Mouse (Mus musculus) hindbrain, postnatal 0 days (tissue): ENCODE data around the gene Acsm2. TPM values are rescaled to one million over a fixed set of nuclear protein-coding genes. Genes with fewer than 3 reads are reported as not detected.
A peak's percentile ranks its signal among the peaks of the same experiment; 100 is the strongest.

Experiments
- ATAC-seq: fragments of 200-750 bp; cut with Nextera tagmentation; 2 replicates; pipeline ENCODE4 v1.8.0; 2017; ENCODE audit warnings: mild to moderate bottlenecking, moderate TSS enrichment, moderate library complexity
- DNase-seq: peaks from one replicate; pipeline ENCODE4 v3.0.0-alpha.2; 2015; ENCODE audit warnings: low spot score
- H3K27ac ChIP-seq: fragments of 300-500 bp; sonication (generic); 2 replicates; pipeline ENCODE4 v1.5.1; 2014; ENCODE audit warnings: mild to moderate bottlenecking
- H3K27me3 ChIP-seq: fragments of 300-500 bp; sonication (generic); 2 replicates; pipeline ENCODE4 v1.6.1; 2014; ENCODE audit warnings: low read length, mixed read lengths; ENCODE audit not compliant: insufficient read depth
- H3K36me3 ChIP-seq: fragments of 300-500 bp; sonication (generic); 2 replicates; pipeline ENCODE4 v1.6.1; 2014; ENCODE audit warnings: low read length, mixed read lengths; ENCODE audit not compliant: insufficient read depth
- H3K4me1 ChIP-seq: fragments of 300-500 bp; sonication (generic); 2 replicates; pipeline ENCODE4 v1.6.1; 2014; ENCODE audit warnings: antibody characterized with exemption, low read length, mixed read lengths; ENCODE audit not compliant: insufficient read depth
- H3K4me2 ChIP-seq: fragments of 300-500 bp; sonication (generic); 2 replicates; pipeline ENCODE4 v1.6.1; 2014; ENCODE audit warnings: low read depth, mild to moderate bottlenecking, low read length, moderate library complexity, mixed read lengths
- H3K4me3 ChIP-seq: fragments of 300-500 bp; sonication (generic); 2 replicates; pipeline ENCODE4 v1.5.1; 2014; ENCODE audit warnings: low read length
- H3K9ac ChIP-seq: fragments of 300-500 bp; sonication (generic); replicated peaks from 2 replicates; pipeline ENCODE4 v1.6.1; 2014; ENCODE audit warnings: mild to moderate bottlenecking, low read length, moderate library complexity, mixed read lengths
- H3K9me3 ChIP-seq: fragments of 300-500 bp; sonication (generic); 2 replicates; pipeline ENCODE4 v1.6.1; 2016; ENCODE audit warnings: low read length, mixed read lengths
- CTCF ChIP-seq: IDR thresholded peaks from 2 replicates; pipeline ENCODE4 v1.5.1; 2016; ENCODE audit warnings: antibody characterized with exemption, control low read depth, low read depth
- WGBS: fragments of 180-500 bp; shearing (Covaris S2); extraction: QIAGEN DNeasy Blood & Tissue Kit; methylation state at CpG from one replicate; pipeline ENCODE4 v1.1.7; 2014; 5-methylcytosine and 5-hydroxymethylcytosine counted together
- polyA plus RNA-seq: library from polyadenylated mRNA; unstranded; fragments of >200 nt; fragmentation: Nextera tagmentation; extraction: Ambion mirVana; gene quantifications from 2 replicates; pipeline ENCODE4 v1.2.1, GENCODE M21; 2015
- total RNA-seq: library from RNA; depleted of rRNA; stranded (reverse); fragments of >200 nt; gene quantifications from 2 replicates; pipeline ENCODE4 v1.2.3, GENCODE M21; 2014; rRNA removed

The Acsm2 gene
- total RNA-seq, result 0.05 TPM in 1 of 2 replicates, not detected in the other
- 0.09 TPM in 1 of 2 replicates, not detected in the other for polyA plus RNA-seq

DNA sequence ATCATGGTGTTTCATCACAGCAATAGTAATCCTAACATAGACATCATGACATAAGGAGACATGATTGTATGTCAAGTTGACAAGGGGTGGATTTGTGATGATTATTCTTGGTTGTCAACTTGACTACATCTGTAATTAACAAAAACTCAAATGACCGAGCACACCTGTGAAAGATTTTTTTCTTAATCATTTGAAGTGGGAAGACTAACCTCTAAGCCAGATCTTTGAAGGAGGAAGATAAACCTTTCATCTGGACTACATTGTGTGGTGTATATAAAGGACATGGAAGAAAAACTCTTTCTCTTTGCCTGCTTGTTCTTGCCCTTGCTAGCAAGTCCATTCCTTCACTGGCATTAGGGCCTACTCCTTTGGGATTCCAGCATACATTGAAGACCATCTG, at the start of gene Acsm2:
Gene Acsm2 (plus strand): TSS at position 301 of the 400 bp plus-strand sequence.
- TF ChIP-seq CTCF, result no peak
- H3K36me3 ChIP-seq, result no peaks in the 10 kb centered on the region
- no peaks in the 10 kb centered on the region for H3K9me3 ChIP-seq
- no peaks in the 10 kb centered on the region for H3K27me3 ChIP-seq
- H3K9ac ChIP-seq, result no peak within 1 kb of the TSS
- WGBS, result 89% methylated on average over 1 of the region's 1 CpGs
- H3K4me1 ChIP-seq, result no peaks in the 10 kb centered on the region
- H3K4me3 ChIP-seq, result no peak within 1 kb of the TSS
- no peak for DNase-seq
- H3K27ac ChIP-seq, result no peak within 1 kb of the TSS
- no peak within 1 kb of the TSS for H3K4me2 ChIP-seq
- no peak for ATAC-seq

DNA sequence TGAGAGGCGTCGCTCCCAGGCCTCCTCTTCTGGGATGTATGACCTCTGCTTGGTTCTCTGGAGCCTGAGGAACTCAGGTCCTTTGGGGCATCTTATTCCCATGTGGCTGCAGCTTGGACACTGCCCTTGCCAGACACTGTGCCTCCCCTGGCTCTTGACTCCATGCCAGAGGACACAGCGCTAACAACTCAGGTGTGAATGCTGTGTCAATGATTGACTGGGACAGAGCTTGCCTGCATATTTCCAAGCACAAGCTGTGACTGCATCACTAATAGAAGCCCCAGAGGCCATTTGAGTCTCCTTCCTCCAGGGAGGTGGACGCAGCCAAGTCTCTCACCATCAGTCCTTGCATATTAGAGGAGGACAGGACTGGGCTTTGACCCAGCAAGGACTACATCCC, 43.0 kb upstream of the Acsm2 start:
- Histone ChIP-seq H3K27ac (no peak overlapping the region), H3K36me3 (no peaks in the 10 kb centered on the region), H3K4me1 (no peaks in the 10 kb centered on the region), H3K4me3 (no peak overlapping the region), H3K9ac (no peak overlapping the region), H3K9me3 (no peaks in the 10 kb centered on the region), H3K27me3 (no peaks in the 10 kb centered on the region), H3K4me2 (no peak overlapping the region)
- WGBS, result 82% methylated on average over 4 of the region's 4 CpGs
- no peak for DNase-seq
- no peak for ATAC-seq
- no peak for TF ChIP-seq CTCF

DNA sequence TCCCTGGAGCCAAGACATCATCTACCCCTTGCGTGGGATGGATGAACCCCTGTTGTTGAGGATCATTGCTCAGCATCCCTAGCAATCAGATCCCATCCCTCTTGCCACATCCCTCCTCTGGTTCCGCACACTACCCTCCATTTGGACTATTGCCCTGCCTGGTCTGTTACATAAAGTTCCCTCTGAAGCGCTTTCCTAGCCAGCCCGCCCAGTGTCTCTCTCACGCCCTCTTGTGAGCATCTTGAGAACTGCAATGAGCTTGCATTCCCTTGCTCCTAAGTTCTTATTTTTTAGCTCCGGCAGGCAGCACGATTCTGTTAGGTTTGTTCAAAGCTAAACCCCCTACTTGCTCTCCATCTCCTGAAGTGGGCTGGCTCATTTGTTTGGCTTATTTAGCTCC, 41.1 kb upstream of the Acsm2 start:
- Histone ChIP-seq H3K27ac (no peak overlapping the region), H3K4me2 (no peak overlapping the region), H3K4me3 (no peak overlapping the region), H3K36me3 (no peaks in the 10 kb centered on the region), H3K4me1 (no peaks in the 10 kb centered on the region), H3K9ac (no peak overlapping the region), H3K27me3 (no peaks in the 10 kb centered on the region), H3K9me3 (no peaks in the 10 kb centered on the region)
- DNase-seq, result peak; percentile 78
- peak; percentile 90 for TF ChIP-seq CTCF
- 31% methylated on average over 7 of the region's 7 CpGs for WGBS
- no peak for ATAC-seq

DNA sequence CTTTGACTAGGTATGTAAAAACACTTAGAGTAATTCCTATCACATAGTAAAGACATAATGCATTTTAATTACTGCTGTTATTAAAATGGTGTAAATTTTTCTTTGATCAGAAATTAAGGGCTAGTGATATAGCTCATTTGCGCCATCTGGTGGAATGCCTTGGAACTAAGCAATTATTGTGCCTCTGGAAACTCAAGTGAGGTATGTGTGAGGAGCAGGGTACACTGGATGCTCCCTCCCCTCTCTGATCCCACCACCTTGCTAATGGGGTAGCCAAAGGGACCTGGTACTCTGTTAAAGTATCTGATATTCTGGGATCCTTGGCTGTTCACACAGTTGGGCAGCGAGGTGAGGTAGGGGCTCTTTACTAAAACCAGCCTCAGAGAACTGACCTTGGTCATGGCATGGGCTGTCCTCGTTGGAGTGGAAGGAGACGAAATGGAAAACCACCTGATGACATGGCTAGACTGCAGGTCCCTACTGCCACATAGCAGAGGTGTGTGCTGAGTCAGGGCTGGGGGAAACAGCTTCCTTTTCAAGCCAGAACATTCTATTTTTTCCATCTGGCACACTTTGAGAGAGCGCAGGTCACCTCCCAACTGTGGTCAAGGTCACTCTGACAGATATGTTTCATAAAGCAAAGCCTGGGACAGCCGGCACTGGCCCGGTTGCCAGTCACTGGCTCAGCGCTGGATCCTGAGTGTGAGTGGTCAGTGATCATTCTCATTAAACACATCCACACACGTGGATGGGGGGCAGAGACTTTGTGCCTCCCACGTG, 38.5 kb upstream of the Acsm2 start:
- 66% methylated on average over 10 of the region's 10 CpGs for WGBS

DNA sequence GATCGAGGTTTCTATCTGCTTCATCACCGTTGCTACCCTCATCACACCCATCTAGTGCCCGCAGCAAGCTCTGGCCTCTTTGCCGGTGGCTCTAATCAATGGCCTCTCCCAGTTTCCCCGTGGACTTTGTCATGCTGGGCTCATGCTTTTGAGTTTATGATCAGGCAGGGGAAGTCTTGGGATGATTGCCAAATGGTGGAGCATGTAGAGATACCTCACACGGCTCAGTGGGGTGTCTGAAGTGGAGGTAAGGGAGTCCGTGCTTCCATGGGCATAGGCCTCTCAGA, 37.9 kb upstream of the Acsm2 start:
- Histone ChIP-seq H3K36me3 (no peaks in the 10 kb centered on the region), H3K27me3 (no peaks in the 10 kb centered on the region)

More for the DNA sequence above, 38.5 kb upstream of the Acsm2 start:
- Histone ChIP-seq H3K4me1 (no peaks in the 10 kb centered on the region), H3K36me3 (no peaks in the 10 kb centered on the region), H3K4me2 (no peak overlapping the region), H3K9ac (no peak overlapping the region), H3K27ac (no peak overlapping the region), H3K9me3 (no peaks in the 10 kb centered on the region), H3K4me3 (no peak overlapping the region), H3K27me3 (no peaks in the 10 kb centered on the region)
- peak; percentile 86 for TF ChIP-seq CTCF
- 0 out of 2 replicates have a peak, but pooled peaks have one; percentile 38 for ATAC-seq
- DNase-seq, result peak; percentile 77

DNA sequence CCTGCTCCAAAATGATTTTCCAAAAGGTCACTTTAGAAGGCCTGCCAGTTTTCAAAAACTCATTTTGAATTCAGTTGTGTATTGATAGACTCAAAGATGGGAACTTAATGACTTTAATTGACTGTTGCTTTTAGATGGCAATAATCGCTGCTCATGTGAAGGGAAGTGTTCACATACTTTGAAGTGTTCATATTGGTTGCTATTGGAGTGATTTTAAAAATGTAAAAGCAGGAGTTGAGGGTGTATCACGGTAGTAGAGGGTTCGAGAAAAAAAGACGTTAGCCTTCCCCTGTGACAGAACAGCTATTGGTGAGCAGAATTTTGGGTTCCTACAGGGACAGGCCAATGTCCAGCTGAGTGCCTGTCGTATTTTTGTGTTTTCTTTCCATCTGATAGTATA, 35.0 kb upstream of the Acsm2 start, which contains the start of gene Acsm5:
Gene Acsm5 (plus strand): TSS at position 301 of the 400 bp plus-strand sequence.
- Histone ChIP-seq H3K9me3 (no peaks in the 10 kb centered on the region), H3K36me3 (no peaks in the 10 kb centered on the region), H3K4me1 (no peaks in the 10 kb centered on the region), H3K4me3 (no peak within 1 kb of the TSS), H3K27me3 (no peaks in the 10 kb centered on the region), H3K9ac (no peak within 1 kb of the TSS), H3K27ac (no peak within 1 kb of the TSS), H3K4me2 (no peak within 1 kb of the TSS)
- DNase-seq, result no peak
- no peak for TF ChIP-seq CTCF
- no peak for ATAC-seq
- WGBS, result 74% methylated on average over 5 of the region's 5 CpGs

More for the DNA sequence above, 37.9 kb upstream of the Acsm2 start:
- H3K27ac ChIP-seq, result no peak overlapping the region
- H3K4me1 ChIP-seq, result no peaks in the 10 kb centered on the region
- 78% methylated on average over 7 of the region's 7 CpGs for WGBS
- H3K9ac ChIP-seq, result no peak overlapping the region
- no peak overlapping the region for H3K4me3 ChIP-seq
- DNase-seq, result no peak
- H3K4me2 ChIP-seq, result no peak overlapping the region
- H3K9me3 ChIP-seq, result no peaks in the 10 kb centered on the region
- ATAC-seq, result no peak
- TF ChIP-seq CTCF, result no peak

DNA sequence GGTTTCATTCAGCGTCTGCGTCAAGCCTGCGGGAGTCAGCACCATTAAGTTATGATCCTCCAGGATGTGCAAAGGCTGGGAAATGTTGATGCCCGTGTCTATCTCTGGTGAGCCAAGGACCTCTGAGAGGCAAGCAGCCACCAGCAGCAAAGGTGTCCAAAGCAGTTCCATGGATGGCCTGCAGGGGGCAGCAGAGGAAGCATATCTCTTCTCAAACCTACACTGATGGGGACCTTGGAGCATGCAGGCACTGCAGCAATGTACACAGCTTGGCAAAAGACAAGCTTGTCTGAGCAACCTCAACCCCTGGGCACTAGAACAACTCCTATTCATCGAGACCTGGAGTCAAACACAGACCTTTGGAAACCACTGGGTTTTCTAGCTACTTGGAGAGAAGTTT, 34.5 kb upstream of the Acsm2 start:
- Histone ChIP-seq H3K9me3 (no peaks in the 10 kb centered on the region), H3K36me3 (no peaks in the 10 kb centered on the region), H3K27me3 (no peaks in the 10 kb centered on the region), H3K9ac (no peak overlapping the region), H3K4me3 (no peak overlapping the region), H3K27ac (no peak overlapping the region), H3K4me2 (no peak overlapping the region), H3K4me1 (no peaks in the 10 kb centered on the region)
- ATAC-seq, result peak; percentile 59; the same call in 1 of the 2 replicates
- peak; percentile 77 for DNase-seq
- peak; percentile 94 for TF ChIP-seq CTCF
- WGBS, result 60% methylated on average over 5 of the region's 5 CpGs
